Mouse (Mus musculus) kidney, postnatal 36 days (tissue): Measurements from ENCODE around the gene Gm595.

Experiments
- DNase-seq, 2 experiments: peaks; one replicate each; pipeline ENCODE4 v3.0.0; 2021 to 2022; ENCODE audit warnings: mixed read lengths in 2 of 2

Gm595 gene

GRCm38 (mm10) chrX:48877613-48878012, at the start of gene Gm595:
Gene Gm595 (minus strand): TSS chrX:48877713.
- DNase-seq, result no peak

- DNase-seq, result no peak
Observed at GRCm38 (mm10) chrX:48908421-48908820, 30.9 kb upstream of the Gm595 start.

GRCm38 (mm10) chrX:48903744-48904143, 26.2 kb upstream of the Gm595 start:
- DNase-seq, result peak in 1 of 2 experiments; percentile 2

DNA sequence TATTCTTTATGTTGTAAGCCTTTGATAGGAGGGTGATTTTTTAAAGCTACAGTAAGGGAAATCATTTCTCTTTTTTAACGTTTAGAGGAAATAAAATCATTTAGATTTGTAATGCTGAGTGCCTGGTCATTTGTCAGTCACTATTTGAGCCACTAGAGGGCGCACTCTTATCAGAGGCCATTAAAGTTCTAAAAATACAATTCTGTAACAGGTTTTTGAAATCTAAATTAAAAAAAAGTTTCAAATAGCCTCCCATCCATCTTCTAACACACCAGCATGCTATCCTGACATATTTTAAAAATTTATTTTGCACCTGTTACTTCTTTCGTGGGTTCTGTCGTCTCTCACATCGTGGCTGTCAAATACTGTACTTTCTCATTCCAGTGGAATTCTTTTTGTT, 22.0 kb upstream of the Gm595 start:
- peak in 1 of 2 experiments; percentile 43 for DNase-seq

DNA sequence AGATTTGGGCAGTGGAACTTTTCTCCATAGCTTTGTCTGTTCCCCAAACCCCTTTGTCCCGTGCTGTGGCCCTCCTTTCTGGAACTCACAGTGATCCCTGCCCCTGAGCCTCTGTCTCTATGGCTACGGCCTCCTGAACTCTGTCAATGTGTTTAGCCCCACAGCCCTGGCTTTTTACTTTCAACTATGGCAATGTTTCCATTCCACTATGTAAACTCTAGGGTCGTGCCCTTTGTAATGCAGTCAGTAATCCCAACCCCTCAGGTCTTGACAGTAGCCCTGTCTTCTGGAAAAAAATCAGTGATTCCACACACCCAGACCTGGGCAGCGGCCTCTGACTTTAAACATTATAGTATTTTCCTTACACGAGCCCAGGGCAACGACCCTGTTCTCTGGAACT, 19.3 kb upstream of the Gm595 start:
- DNase-seq, result no peak

DNA sequence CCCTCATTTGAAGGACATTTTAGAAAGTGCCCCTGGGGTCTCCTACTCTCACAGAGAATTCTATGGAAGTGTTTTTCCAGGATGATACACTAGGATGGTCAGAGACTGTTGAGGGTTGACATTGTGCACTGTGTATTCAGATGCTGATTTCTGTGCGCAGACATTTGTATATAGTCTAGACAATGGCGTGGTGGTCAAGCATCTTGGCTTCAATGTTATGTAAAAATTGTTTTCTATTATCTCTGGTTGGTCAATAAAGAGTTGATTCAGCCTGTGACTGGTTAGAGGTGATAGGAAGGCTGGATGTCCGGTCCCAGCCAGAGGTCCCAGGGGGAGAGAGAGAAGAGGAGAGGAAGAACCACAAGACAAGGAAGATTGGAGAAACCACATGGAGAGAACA, 16.4 kb upstream of the Gm595 start:
- no peak for DNase-seq

DNA sequence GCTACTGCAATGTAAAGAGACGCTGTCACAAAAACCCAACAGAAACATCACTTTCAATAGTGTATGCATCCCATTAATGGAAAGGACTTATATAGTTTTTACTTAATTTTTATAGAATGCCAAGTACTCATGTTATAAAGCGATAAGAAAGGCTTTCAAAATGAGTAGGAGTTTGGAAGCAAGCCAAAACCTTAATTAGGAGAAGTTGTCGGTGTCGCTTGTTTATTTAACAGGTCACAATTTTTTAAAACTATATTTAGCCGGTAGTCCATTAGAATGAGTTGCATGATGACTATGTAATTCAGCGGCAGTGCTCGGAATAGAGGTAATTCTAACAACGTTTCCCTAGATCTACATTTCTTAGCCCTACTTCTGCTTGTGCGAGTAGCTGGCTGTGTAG, 12.7 kb upstream of the Gm595 start:
- no peak for DNase-seq

- no peak for DNase-seq
Observed at GRCm38 (mm10) chrX:48884615-48885014, 7.1 kb upstream of the Gm595 start.
